8 mouse cellular contexts compared by ENCODE assay signal in genomic region chr15:79351331-79351767, GRCm38 (mm10). TPM values are rescaled to one million over a fixed set of nuclear protein-coding genes. Genes with fewer than 3 reads are reported as not detected.
A peak's percentile ranks its signal among the peaks of the same experiment; 100 is the strongest.
DNase-seq lines count a peak whose midpoint lies in the region; ATAC-seq lines count a peak whose summit lies in the region.

No protein-coding gene starts in this region.

- no peak overlapping the region for H3K4me3 ChIP-seq in embryonic facial prominence, embryonic 14.5 days (ENCODE audit: low read depth, low read length)
- no peak overlapping the region for H3K4me3 ChIP-seq in liver, embryonic 15.5 days (replicated peaks)

- no peaks in the 10 kb centered on the region for H3K36me3 ChIP-seq in embryonic facial prominence, embryonic 14.5 days (ENCODE audit: control insufficient read depth, insufficient read depth, low read length)
- no peaks in the 10 kb centered on the region for H3K36me3 ChIP-seq in liver, embryonic 15.5 days (replicated peaks)

- H3K4me2 ChIP-seq in embryonic facial prominence, embryonic 14.5 days (ENCODE audit: low read depth, low read length), result peak overlapping the region; percentile 24; the same call in 1 of the 2 replicates
- H3K4me2 ChIP-seq in liver, embryonic 15.5 days, result peak overlapping the region; percentile 25

- H3K9me3 ChIP-seq in embryonic facial prominence, embryonic 14.5 days (ENCODE audit: control insufficient read depth, low read length), result no peaks in the 10 kb centered on the region
- no peaks in the 10 kb centered on the region for H3K9me3 ChIP-seq in liver, embryonic 15.5 days (replicated peaks)

- H3K27me3 ChIP-seq in embryonic facial prominence, embryonic 14.5 days (replicated peaks; ENCODE audit: control insufficient read depth, insufficient read depth, low read length), result no peaks in the 10 kb centered on the region
- H3K27me3 ChIP-seq in liver, embryonic 15.5 days, result peaks cover 51% of the 10 kb centered on the region

- H3K27ac ChIP-seq in embryonic facial prominence, embryonic 14.5 days (replicated peaks; ENCODE audit: low read depth, low read length), result peak overlapping the region; percentile 15; the same call in 1 of the 2 replicates
- H3K27ac ChIP-seq in liver, embryonic 15.5 days (replicated peaks), result no peak overlapping the region

- peaks cover 3% of the 10 kb centered on the region; the same call in 1 of the 2 replicates for H3K4me1 ChIP-seq in embryonic facial prominence, embryonic 14.5 days (ENCODE audit: control insufficient read depth, insufficient read depth, low read length)
- H3K4me1 ChIP-seq in liver, embryonic 15.5 days (replicated peaks), result peaks cover 67% of the 10 kb centered on the region

- ATAC-seq in embryonic facial prominence, embryonic 14.5 days (ENCODE audit: low read depth), result no peak
- ATAC-seq in liver, embryonic 15.5 days (ENCODE audit: insufficient read depth), result no peak
- ATAC-seq in frontal cortex, adult (ENCODE audit: low TSS enrichment), result no peak
- no peak for ATAC-seq in granulocyte monocyte progenitor cell, adult 5-6 weeks (replicated peaks; ENCODE audit: poor library complexity, severe bottlenecking)

- H3K9ac ChIP-seq in embryonic facial prominence, embryonic 14.5 days (ENCODE audit: low read depth, low read length), result peak overlapping the region; percentile 37; the same call in 1 of the 2 replicates
- no peak overlapping the region for H3K9ac ChIP-seq in liver, embryonic 15.5 days

- peak; percentile 88 for DNase-seq in Muller cell, postnatal 12 days (ENCODE audit: inconsistent ontology term)
- peak; percentile 41 for DNase-seq in embryonic facial prominence, embryonic 14.5 days (ENCODE audit: low spot score)
- DNase-seq in heart, postnatal 25 days (ENCODE audit: low spot score), result peak; percentile 83
- no peak for DNase-seq in frontal cortex, postnatal 36 days (ENCODE audit: low spot score in 2 of 2)
- DNase-seq in spleen, postnatal 14 days (ENCODE audit: low spot score in 2 of 2), result no peak

- WGBS in embryonic facial prominence, embryonic 14.5 days, result 22% methylated on average over 13 of the region's 15 CpGs
- 32% methylated on average over 15 of the region's 15 CpGs for WGBS in liver, embryonic 15.5 days (ENCODE audit: insufficient replicate concordance)

- intact Hi-C loops in heart, postnatal 25 days (cut with DNase I), result no loop called here

RNA-seq across cellular contexts. Expression of gene Maff, which starts 4.9 kb away (rescaled TPM):
- 2.6 and 2.8 TPM in 2 replicates for polyA plus RNA-seq in embryonic facial prominence, embryonic 14.5 days (2014; fragmentation: Nextera tagmentation; extraction: Ambion mirVana)
- 1 to 10 TPM; 8.1 to 8.3 TPM for total RNA-seq in heart, postnatal 25 days (2021)
- 2.1 and 2.6 TPM in 2 replicates for polyA plus RNA-seq in liver, embryonic 15.5 days (2015; fragmentation: Nextera tagmentation; extraction: Ambion mirVana)
- total RNA-seq in granulocyte monocyte progenitor cell, adult 5-6 weeks (2014; fragmentation: Nextera tagmentation), result 0.41 TPM in 1 of 2 replicates, not detected in the other
- total RNA-seq in granulocyte monocyte progenitor cell, adult 5-6 weeks (2017), result 2.8 TPM in 2 replicates

RNA-seq across cellular contexts. Expression of gene Pla2g6, which starts 23.2 kb away (rescaled TPM):
- 13.3 and 14.6 TPM in 2 replicates for polyA plus RNA-seq in embryonic facial prominence, embryonic 14.5 days (2014; fragmentation: Nextera tagmentation; extraction: Ambion mirVana)
- 1 to 10 TPM; 9.6 to 9.9 TPM for total RNA-seq in heart, postnatal 25 days (2021)
- 14.8 and 15.6 TPM in 2 replicates for polyA plus RNA-seq in liver, embryonic 15.5 days (2015; fragmentation: Nextera tagmentation; extraction: Ambion mirVana)
- total RNA-seq in granulocyte monocyte progenitor cell, adult 5-6 weeks (2014; fragmentation: Nextera tagmentation), result 15.3 and 20.4 TPM in 2 replicates
- 9.2 and 13.0 TPM in 2 replicates for total RNA-seq in granulocyte monocyte progenitor cell, adult 5-6 weeks (2017)

RNA-seq across cellular contexts. Expression of gene Tmem184b, which starts 52.0 kb away (rescaled TPM):
- polyA plus RNA-seq in embryonic facial prominence, embryonic 14.5 days (2014; fragmentation: Nextera tagmentation; extraction: Ambion mirVana), result 73.0 and 77.6 TPM in 2 replicates
- total RNA-seq in heart, postnatal 25 days (2021), result 10 to 100 TPM; 43.0 to 46.7 TPM
- 11.6 and 11.7 TPM in 2 replicates for polyA plus RNA-seq in liver, embryonic 15.5 days (2015; fragmentation: Nextera tagmentation; extraction: Ambion mirVana)
- 19.7 and 30.2 TPM in 2 replicates for total RNA-seq in granulocyte monocyte progenitor cell, adult 5-6 weeks (2014; fragmentation: Nextera tagmentation)
- 2.6 and 6.4 TPM in 2 replicates for total RNA-seq in granulocyte monocyte progenitor cell, adult 5-6 weeks (2017)

Comparison
In these comparisons a context has a peak if more than half of its experiments do, and no peak if none do; other contexts are left out.
1. DNase-seq: peak in Muller cell, postnatal 12 days (single experiment), embryonic facial prominence, embryonic 14.5 days (single experiment) and heart, postnatal 25 days (single experiment); none in frontal cortex, postnatal 36 days (0 of 2) and spleen, postnatal 14 days (0 of 2).